Mouse (Mus musculus): ENCODE measurements at regions not wholly inside any gene's neighbourhood (a gene's known extent, or its start where the extent isn't known, plus 50 kb on each side); places are given as distances from the start of the nearest gene placed in this dataset.

- no peaks in the 10 kb centered on the region for H3K36me3 ChIP-seq (ENCODE audit: control insufficient read depth, insufficient read depth, low read length, poor library complexity, severe bottlenecking)
- no peaks in the 10 kb centered on the region for H3K4me1 ChIP-seq (ENCODE audit: control insufficient read depth, insufficient read depth, low read length)
- TF ChIP-seq EP300 (IDR thresholded peaks at IDR 0.05; ENCODE audit: insufficient read depth, low read depth, low read length) (no peak), CTCF (IDR thresholded peaks at IDR 0.05; ENCODE audit: low read depth, low read length) (no peak)
- H3K27me3 ChIP-seq (ENCODE audit: control insufficient read depth, insufficient read depth, low read length, poor library complexity, severe bottlenecking) = no peaks in the 10 kb centered on the region
- H3K9me3 ChIP-seq (replicated peaks; ENCODE audit: control insufficient read depth, insufficient read depth, low read length, poor library complexity, severe bottlenecking) = no peaks in the 10 kb centered on the region
- no peak overlapping the region for H3K27ac ChIP-seq (ENCODE audit: insufficient read depth, low read length)
- H3K4me3 ChIP-seq (ENCODE audit: low read depth, low read length) = no peak overlapping the region
- no peak overlapping the region for H3K9ac ChIP-seq (ENCODE audit: low read depth, poor library complexity, severe bottlenecking)
Observed at GRCm38 (mm10) chr1:184449007-184449406, 283.4 kb downstream of the Hlx start.

- H3K36me3 ChIP-seq (ENCODE audit: control insufficient read depth, insufficient read depth, low read length, poor library complexity, severe bottlenecking) = no peaks in the 10 kb centered on the region
- H3K9ac ChIP-seq (ENCODE audit: low read depth, poor library complexity, severe bottlenecking) = no peak overlapping the region
- H3K9me3 ChIP-seq (replicated peaks; ENCODE audit: control insufficient read depth, insufficient read depth, low read length, poor library complexity, severe bottlenecking) = no peaks in the 10 kb centered on the region
- TF ChIP-seq EP300 (IDR thresholded peaks at IDR 0.05; ENCODE audit: insufficient read depth, low read depth, low read length) (no peak), CTCF (IDR thresholded peaks at IDR 0.05; ENCODE audit: low read depth, low read length) (peak; percentile 50), POLR2A (IDR thresholded peaks at IDR 0.05; ENCODE audit: insufficient read depth, low read length) (no peak)
- no peak overlapping the region for H3K4me3 ChIP-seq (ENCODE audit: low read depth, low read length)
- H3K27ac ChIP-seq (ENCODE audit: insufficient read depth, low read length) = no peak overlapping the region
- no peaks in the 10 kb centered on the region for H3K27me3 ChIP-seq (ENCODE audit: control insufficient read depth, insufficient read depth, low read length, poor library complexity, severe bottlenecking)
- no peaks in the 10 kb centered on the region for H3K4me1 ChIP-seq (ENCODE audit: control insufficient read depth, insufficient read depth, low read length)
Observed at GRCm38 (mm10) chr1:184447911-184448310, 284.5 kb downstream of the Hlx start.

- TF ChIP-seq EP300 (IDR thresholded peaks at IDR 0.05; ENCODE audit: insufficient read depth, low read depth, low read length) (no peak), POLR2A (IDR thresholded peaks at IDR 0.05; ENCODE audit: insufficient read depth, low read length) (no peak), CTCF (IDR thresholded peaks at IDR 0.05; ENCODE audit: low read depth, low read length) (no peak)
- no peak overlapping the region for H3K9ac ChIP-seq (ENCODE audit: low read depth, poor library complexity, severe bottlenecking)
- H3K27ac ChIP-seq (ENCODE audit: insufficient read depth, low read length) = no peak overlapping the region
- no peaks in the 10 kb centered on the region for H3K36me3 ChIP-seq (ENCODE audit: control insufficient read depth, insufficient read depth, low read length, poor library complexity, severe bottlenecking)
- no peak overlapping the region for H3K4me3 ChIP-seq (ENCODE audit: low read depth, low read length)
- no peaks in the 10 kb centered on the region for H3K27me3 ChIP-seq (ENCODE audit: control insufficient read depth, insufficient read depth, low read length, poor library complexity, severe bottlenecking)
- H3K9me3 ChIP-seq (replicated peaks; ENCODE audit: control insufficient read depth, insufficient read depth, low read length, poor library complexity, severe bottlenecking) = no peaks in the 10 kb centered on the region
- H3K4me1 ChIP-seq (ENCODE audit: control insufficient read depth, insufficient read depth, low read length) = no peaks in the 10 kb centered on the region
Observed at GRCm38 (mm10) chr1:184447161-184447667, 285.2 kb downstream of the Hlx start.

- H3K27me3 ChIP-seq (ENCODE audit: control insufficient read depth, insufficient read depth, low read length, poor library complexity, severe bottlenecking) = no peaks in the 10 kb centered on the region
Observed at GRCm38 (mm10) chr1:184444189-184444588, 288.2 kb downstream of the Hlx start.

GRCm38 (mm10) chr1:184442701-184443100 lies 289.7 kb downstream of the Hlx start:
- H3K27ac ChIP-seq (ENCODE audit: insufficient read depth, low read length) = no peak overlapping the region
- H3K27me3 ChIP-seq (ENCODE audit: control insufficient read depth, insufficient read depth, low read length, poor library complexity, severe bottlenecking) = no peaks in the 10 kb centered on the region

More at GRCm38 (mm10) chr1:184444189-184444588, 288.2 kb downstream of the Hlx start:
- Histone ChIP-seq H3K4me3 (ENCODE audit: low read depth, low read length) (no peak overlapping the region), H3K9me3 (replicated peaks; ENCODE audit: control insufficient read depth, insufficient read depth, low read length, poor library complexity, severe bottlenecking) (no peaks in the 10 kb centered on the region), H3K9ac (ENCODE audit: low read depth, poor library complexity, severe bottlenecking) (no peak overlapping the region), H3K36me3 (ENCODE audit: control insufficient read depth, insufficient read depth, low read length, poor library complexity, severe bottlenecking) (no peaks in the 10 kb centered on the region), H3K4me1 (ENCODE audit: control insufficient read depth, insufficient read depth, low read length) (no peaks in the 10 kb centered on the region), H3K27ac (ENCODE audit: insufficient read depth, low read length) (no peak overlapping the region)
- TF ChIP-seq EP300 (IDR thresholded peaks at IDR 0.05; ENCODE audit: insufficient read depth, low read depth, low read length) (no peak), CTCF (IDR thresholded peaks at IDR 0.05; ENCODE audit: low read depth, low read length) (no peak), POLR2A (IDR thresholded peaks at IDR 0.05; ENCODE audit: insufficient read depth, low read length) (no peak)

GRCm38 (mm10) chr1:184441005-184441557 lies 291.3 kb downstream of the Hlx start:
- Histone ChIP-seq H3K9ac (ENCODE audit: low read depth, poor library complexity, severe bottlenecking) (no peak overlapping the region), H3K27ac (ENCODE audit: insufficient read depth, low read length) (no peak overlapping the region), H3K27me3 (ENCODE audit: control insufficient read depth, insufficient read depth, low read length, poor library complexity, severe bottlenecking) (no peaks in the 10 kb centered on the region)

More at GRCm38 (mm10) chr1:184442701-184443100, 289.7 kb downstream of the Hlx start:
- Histone ChIP-seq H3K4me3 (ENCODE audit: low read depth, low read length) (no peak overlapping the region), H3K36me3 (ENCODE audit: control insufficient read depth, insufficient read depth, low read length, poor library complexity, severe bottlenecking) (no peaks in the 10 kb centered on the region), H3K9me3 (replicated peaks; ENCODE audit: control insufficient read depth, insufficient read depth, low read length, poor library complexity, severe bottlenecking) (no peaks in the 10 kb centered on the region), H3K4me1 (ENCODE audit: control insufficient read depth, insufficient read depth, low read length) (no peaks in the 10 kb centered on the region), H3K9ac (ENCODE audit: low read depth, poor library complexity, severe bottlenecking) (no peak overlapping the region)
- TF ChIP-seq POLR2A (IDR thresholded peaks at IDR 0.05; ENCODE audit: insufficient read depth, low read length) = no peak
- no peak for TF ChIP-seq EP300 (IDR thresholded peaks at IDR 0.05; ENCODE audit: insufficient read depth, low read depth, low read length)
- no peak for TF ChIP-seq CTCF (IDR thresholded peaks at IDR 0.05; ENCODE audit: low read depth, low read length)

More at GRCm38 (mm10) chr1:184441005-184441557, 291.3 kb downstream of the Hlx start:
- Histone ChIP-seq H3K4me3 (ENCODE audit: low read depth, low read length) (no peak overlapping the region), H3K36me3 (ENCODE audit: control insufficient read depth, insufficient read depth, low read length, poor library complexity, severe bottlenecking) (no peaks in the 10 kb centered on the region), H3K4me1 (ENCODE audit: control insufficient read depth, insufficient read depth, low read length) (no peaks in the 10 kb centered on the region), H3K9me3 (replicated peaks; ENCODE audit: control insufficient read depth, insufficient read depth, low read length, poor library complexity, severe bottlenecking) (no peaks in the 10 kb centered on the region)
- TF ChIP-seq EP300 (IDR thresholded peaks at IDR 0.05; ENCODE audit: insufficient read depth, low read depth, low read length) = no peak
- TF ChIP-seq POLR2A (IDR thresholded peaks at IDR 0.05; ENCODE audit: insufficient read depth, low read length) = no peak
- no peak for TF ChIP-seq CTCF (IDR thresholded peaks at IDR 0.05; ENCODE audit: low read depth, low read length)

Measured in ES-Bruce4 (cell line).